Mouse (Mus musculus) spleen, adult 2 months (tissue): Measurements from ENCODE around the gene Gm9958. TPM values are rescaled to one million over a fixed set of nuclear protein-coding genes. Genes with fewer than 3 reads are reported as not detected.

Experiments
- DNase-seq, 2 experiments: peaks; one replicate each; pipeline versions ENCODE4 v3.0.0 to v3.0.0-alpha.2; 2012 to 2021; ENCODE audit warnings: low spot score in 2 of 2, low read depth in 1 of 2
- H3K27ac ChIP-seq: fragments of 200-500 bp; 2 replicates; pipeline ENCODE4 v1.5.1; 2012; ENCODE audit warnings: low read length, inconsistent platforms; ENCODE audit not compliant: insufficient read depth
- H3K27me3 ChIP-seq: fragments of 200-500 bp; 2 replicates; pipeline ENCODE4 v1.6.1; 2012; ENCODE audit warnings: mild to moderate bottlenecking, moderate library complexity, low read length, inconsistent platforms; ENCODE audit not compliant: control insufficient read depth, insufficient read depth
- H3K36me3 ChIP-seq: fragments of 200-500 bp; 2 replicates; pipeline ENCODE4 v1.6.1; 2012; ENCODE audit warnings: mild to moderate bottlenecking, low read length, inconsistent platforms; ENCODE audit not compliant: control insufficient read depth, insufficient read depth
- H3K4me1 ChIP-seq: fragments of 200-500 bp; 2 replicates; pipeline ENCODE4 v1.6.1; 2011; ENCODE audit warnings: inconsistent platforms; ENCODE audit not compliant: control insufficient read depth, insufficient read depth, insufficient read length
- H3K4me3 ChIP-seq: fragments of 200-500 bp; 2 replicates; pipeline ENCODE4 v1.5.1; 2011; ENCODE audit warnings: mild to moderate bottlenecking, inconsistent platforms; ENCODE audit not compliant: insufficient read depth, insufficient read length; ENCODE audit errors: extremely low read depth
- CTCF ChIP-seq: fragments of 200-500 bp; IDR thresholded peaks from 2 replicates; pipeline ENCODE4 v1.5.1; 2011; ENCODE audit warnings: mild to moderate bottlenecking, inconsistent platforms; ENCODE audit not compliant: insufficient read depth, insufficient read length, insufficient replicate concordance; ENCODE audit errors: extremely low read depth
- POLR2A ChIP-seq: fragments of 200-500 bp; IDR thresholded peaks from 2 replicates; pipeline ENCODE4 v1.6.1; 2011; ENCODE audit warnings: low read depth, low read length, inconsistent platforms
- WGBS: fragments of 180-500 bp; shearing (Covaris S2); methylation state at CpG from one replicate; pipeline ENCODE4 v1.1.7; 2018; 5-methylcytosine and 5-hydroxymethylcytosine counted together
- polyA plus RNA-seq: library from polyadenylated mRNA; depleted of rRNA; stranded (reverse); fragments of >200 nt; gene quantifications from 2 replicates; pipeline ENCODE4 v1.2.3, GENCODE M21; 2012; rRNA removed

Gene Gm9958
- polyA plus RNA-seq, 1 experiment: 0.79 TPM

DNA sequence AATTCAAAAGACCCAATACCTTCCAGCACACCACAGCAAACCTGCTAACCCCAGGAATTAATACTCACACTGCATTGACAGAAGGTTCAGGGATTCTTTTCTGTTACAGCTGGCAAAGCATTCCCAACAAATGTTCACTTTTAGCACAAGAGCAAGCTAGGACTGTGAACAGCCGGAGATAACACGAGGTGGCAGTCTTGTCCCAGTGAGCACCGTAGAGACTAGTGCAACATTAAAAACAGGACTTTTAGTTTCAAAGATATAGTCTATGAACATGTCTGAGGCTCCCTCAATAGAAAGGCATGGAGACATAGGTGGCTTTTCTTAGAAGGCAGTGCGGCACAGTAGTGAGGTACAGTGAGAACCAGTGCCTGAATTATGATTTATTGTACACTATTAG lies 38.2 kb downstream of the Gm9958 start:
- 84% methylated on average over 4 of the region's 4 CpGs for WGBS
- DNase-seq: no peak
- H3K27ac ChIP-seq: no peak overlapping the region
- H3K36me3 ChIP-seq: no peaks in the 10 kb centered on the region
- TF ChIP-seq CTCF (peak; percentile 8; the same call in 1 of the 2 replicates), POLR2A (no peak)
- H3K27me3 ChIP-seq: no peaks in the 10 kb centered on the region
- H3K4me1 ChIP-seq: no peaks in the 10 kb centered on the region
- H3K4me3 ChIP-seq: no peak overlapping the region

GRCm38 (mm10) chr5:90414142-90414924 lies 47.3 kb downstream of the Gm9958 start:
- Histone ChIP-seq H3K27me3 (no peaks in the 10 kb centered on the region), H3K36me3 (no peaks in the 10 kb centered on the region), H3K4me3 (no peak overlapping the region), H3K4me1 (no peaks in the 10 kb centered on the region), H3K27ac (no peak overlapping the region)
- no peak for TF ChIP-seq CTCF
- TF ChIP-seq POLR2A: no peak
- DNase-seq: no peak
- WGBS: 43% methylated on average over 8 of the region's 8 CpGs

- H3K27me3 ChIP-seq: no peaks in the 10 kb centered on the region
- 7% methylated on average over 6 of the region's 6 CpGs for WGBS
- no peaks in the 10 kb centered on the region for H3K36me3 ChIP-seq
- no peak for TF ChIP-seq POLR2A
- TF ChIP-seq CTCF: no peak
- DNase-seq: no peak
- H3K4me1 ChIP-seq: no peaks in the 10 kb centered on the region
- no peak overlapping the region for H3K4me3 ChIP-seq
- no peak overlapping the region for H3K27ac ChIP-seq
Observed at GRCm38 (mm10) chr5:90414925-90415295, 47.9 kb downstream of the Gm9958 start.

Other genes with a start within 250 kb of the Gm9958 start
- gene Cox18, start 143.2 kb upstream of the Gm9958 start, polyA plus RNA-seq: 21.3 and 38.9 TPM in 2 replicates
- 15.1 and 15.4 TPM in 2 replicates for gene Ankrd17, start 627 bp upstream of the Gm9958 start, polyA plus RNA-seq
- gene Alb, start 93.7 kb downstream of the Gm9958 start, polyA plus RNA-seq: 1.2 TPM in 2 replicates
- gene Afp, start 123.5 kb downstream of the Gm9958 start, polyA plus RNA-seq: 0.70 and 0.88 TPM in 2 replicates
- 0.05 TPM in 1 of 2 replicates, not detected in the other for gene Afm, start 151.7 kb downstream of the Gm9958 start, polyA plus RNA-seq
- gene 5830473C10Rik, start 193.9 kb downstream of the Gm9958 start, polyA plus RNA-seq: not detected in 2 replicates